Mouse (Mus musculus) kidney, adult 11 months (tissue): ENCODE measurements around the gene Mmachc.
"Not testable (repeated sequence)": the region's sequence is repeated elsewhere in the genome, so short reads cannot be mapped to it uniquely, and the experiment has no call there.

ENCODE experiments used
- DNase-seq: peaks from one replicate; pipeline ENCODE4 v3.0.0; 2022

Mmachc gene

DNA sequence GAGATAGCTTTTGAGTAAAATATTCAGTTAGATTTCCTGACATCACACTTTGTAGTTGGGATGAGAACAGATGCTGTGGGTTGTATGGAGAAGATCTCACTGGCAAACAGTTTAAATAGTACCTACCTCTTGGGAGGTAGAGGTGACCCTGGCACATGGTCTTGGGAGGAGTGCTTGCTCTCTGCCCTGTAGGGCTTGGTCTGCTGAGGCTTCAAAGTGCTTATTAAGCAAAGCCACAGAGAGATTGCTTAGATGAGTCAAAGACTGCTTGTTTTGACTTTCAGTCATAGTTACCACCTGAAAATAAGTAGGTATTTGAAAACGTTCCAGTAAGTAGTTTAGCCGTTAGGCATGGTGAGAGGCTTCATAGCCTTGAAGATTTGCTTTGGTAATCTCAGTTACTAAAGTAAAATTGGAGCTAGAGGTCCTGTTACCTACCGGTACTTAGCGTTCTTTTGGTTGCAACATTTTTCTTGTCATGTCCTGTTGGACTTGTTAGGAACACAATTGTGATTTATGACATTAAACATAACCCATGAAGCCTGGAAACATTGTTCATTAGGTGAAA lies 18.8 kb downstream of the Mmachc start:
- peak; percentile 73 for DNase-seq

DNA sequence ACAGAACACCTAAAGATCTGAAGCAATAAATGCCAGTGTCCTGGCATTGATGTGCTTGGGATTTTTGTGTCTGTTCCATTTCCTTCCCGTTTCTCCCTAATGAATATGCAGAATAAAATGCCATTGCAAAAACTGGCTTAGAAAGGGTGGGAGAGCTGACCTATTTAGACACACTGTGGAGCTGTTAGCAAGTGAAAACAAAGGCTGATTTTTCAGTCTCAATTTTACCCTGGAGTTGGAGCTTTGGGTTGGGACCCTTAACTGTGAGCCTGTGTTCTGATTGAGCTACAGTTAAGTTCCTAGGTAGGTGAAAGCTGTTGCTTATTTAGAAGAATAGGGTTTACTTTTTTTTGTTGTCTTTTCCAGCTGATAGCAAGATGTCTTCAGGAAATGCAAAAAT lies 21.2 kb downstream of the Mmachc start:
- DNase-seq, result no peak

DNA sequence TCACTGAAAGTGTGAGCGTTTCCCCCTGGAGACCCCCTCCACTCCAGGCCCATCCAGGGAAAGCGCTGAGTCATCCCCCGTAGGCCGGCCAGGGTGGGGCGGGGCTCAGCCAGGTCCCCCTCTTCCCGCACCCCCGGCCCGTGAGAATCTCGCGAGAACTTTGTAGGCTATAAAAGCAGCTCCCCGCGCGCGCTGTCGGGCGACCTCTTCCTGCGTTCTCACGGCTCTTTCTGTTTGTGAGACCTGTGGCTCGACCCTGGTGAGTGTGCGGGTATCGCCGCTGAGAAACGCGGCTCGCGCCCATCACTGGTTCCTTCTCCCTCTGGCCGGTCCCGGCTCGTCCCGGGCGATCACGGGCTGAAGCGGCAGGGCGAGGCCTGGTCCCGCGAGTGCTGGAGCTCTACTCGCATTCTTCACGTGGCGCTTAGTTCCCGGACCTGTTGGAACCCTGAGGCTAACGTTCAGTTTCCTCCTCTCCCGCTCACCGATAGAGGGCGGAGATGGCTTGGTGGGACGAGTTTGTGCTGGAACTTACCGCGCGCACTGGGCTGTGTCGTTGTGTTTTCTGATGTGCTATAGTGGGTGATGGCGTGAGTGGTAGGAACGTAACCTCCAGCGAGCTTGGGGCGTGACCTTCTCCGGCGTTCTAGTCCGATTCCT lies 22.7 kb downstream of the Mmachc start, which contains the start of gene Prdx1:
TSS of gene Prdx1 (plus strand) at position 143 of the 660 bp plus-strand sequence.
- DNase-seq, result peak; percentile 93

DNA sequence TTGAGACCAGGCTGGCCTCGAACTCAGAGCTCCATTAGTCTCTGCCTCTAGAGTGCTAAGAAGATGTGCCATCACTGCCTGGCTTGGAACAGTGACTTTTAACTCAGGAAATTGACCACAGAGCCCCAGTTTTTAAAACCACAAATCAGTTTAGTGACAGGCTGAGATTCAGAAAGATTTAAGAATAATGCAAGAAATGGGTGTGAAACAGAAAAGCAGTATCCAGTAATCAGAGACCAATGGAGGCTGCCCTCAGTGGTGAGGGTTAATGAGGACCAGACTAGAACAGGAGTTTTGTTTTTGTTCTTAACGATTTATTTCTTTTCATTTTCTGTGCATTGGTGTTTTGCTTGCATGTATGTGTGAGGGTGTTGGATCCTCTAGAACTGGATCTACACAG lies 23.5 kb downstream of the Mmachc start:
- DNase-seq, result no peak

DNA sequence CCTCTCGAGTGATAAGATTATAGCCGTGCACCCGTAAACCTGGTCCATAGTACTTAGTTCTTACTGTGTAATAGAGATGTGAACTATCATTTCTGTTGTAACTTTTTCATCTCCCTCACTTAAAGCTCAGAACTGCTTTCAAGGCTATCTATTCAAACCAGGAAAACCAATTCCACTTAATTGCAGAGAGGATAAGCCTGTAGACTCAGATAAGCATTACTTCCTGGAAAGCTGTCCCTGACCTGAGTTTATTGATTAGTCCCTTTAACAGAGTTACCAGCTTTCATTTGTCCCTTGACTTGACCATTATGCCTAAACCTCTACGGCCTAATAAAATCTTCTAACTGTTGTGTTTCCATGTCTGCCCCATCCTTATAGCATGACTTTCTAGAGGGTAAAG lies 24.2 kb downstream of the Mmachc start:
- no peak for DNase-seq

DNA sequence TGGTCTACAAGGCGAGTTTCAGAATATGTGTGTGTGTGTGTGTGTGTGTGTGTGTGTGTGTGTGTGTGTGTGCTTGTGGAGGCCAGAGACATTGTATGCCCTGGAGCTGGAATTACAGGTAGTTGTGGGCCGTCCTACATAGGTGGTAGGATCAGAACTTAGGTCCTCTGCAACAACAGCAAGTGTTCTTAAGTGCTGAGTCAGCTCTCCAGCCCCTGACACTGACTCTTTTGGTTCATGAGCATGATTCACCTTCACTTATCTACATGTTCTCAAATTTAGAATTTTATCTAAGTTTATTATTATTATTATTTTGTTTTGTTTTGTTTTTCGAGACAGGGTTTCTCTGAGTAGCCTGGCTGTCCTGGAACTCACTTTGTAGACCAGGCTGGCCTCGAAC lies 27.7 kb downstream of the Mmachc start:
- not testable (repeated sequence) for DNase-seq

DNA sequence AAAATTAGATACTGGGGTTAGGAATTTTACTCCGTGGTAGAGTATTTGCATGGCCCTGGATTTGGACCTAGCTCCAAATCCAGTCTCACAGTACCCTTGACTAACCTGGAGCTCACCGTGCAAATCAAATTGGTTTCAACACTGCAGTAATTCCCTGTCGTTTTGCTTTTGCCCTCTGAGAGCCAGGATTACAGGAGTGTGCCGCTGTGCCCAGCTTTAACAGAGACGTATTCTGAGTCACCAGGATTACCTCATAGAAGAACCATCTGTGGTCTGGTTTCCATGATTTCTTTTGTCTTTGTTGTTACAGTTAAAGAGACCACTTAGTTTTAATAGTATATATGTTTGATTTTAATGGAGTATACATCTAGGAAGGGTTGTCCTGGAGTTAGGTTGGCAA lies 29.1 kb downstream of the Mmachc start:
- DNase-seq, result no peak

DNA sequence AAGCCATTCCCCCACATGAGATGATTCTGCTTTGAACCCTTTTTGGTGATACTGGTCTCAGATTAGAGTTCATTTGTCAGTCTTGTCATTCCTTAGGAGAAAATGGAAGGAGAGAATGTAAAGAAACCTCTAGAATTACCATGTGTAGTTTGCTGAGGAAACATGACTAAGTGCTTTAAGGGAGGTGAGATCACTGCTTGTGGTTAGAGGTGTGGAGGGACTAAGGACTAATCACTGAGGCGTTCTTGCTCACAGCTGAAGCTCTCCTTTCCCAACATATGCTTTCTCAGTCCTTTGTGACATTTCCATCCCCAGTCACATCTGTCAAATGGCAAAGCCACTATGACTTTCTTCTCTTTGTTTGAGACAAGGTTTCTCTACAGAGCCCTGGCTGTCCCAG lies 30.4 kb downstream of the Mmachc start:
- DNase-seq, result no peak

DNA sequence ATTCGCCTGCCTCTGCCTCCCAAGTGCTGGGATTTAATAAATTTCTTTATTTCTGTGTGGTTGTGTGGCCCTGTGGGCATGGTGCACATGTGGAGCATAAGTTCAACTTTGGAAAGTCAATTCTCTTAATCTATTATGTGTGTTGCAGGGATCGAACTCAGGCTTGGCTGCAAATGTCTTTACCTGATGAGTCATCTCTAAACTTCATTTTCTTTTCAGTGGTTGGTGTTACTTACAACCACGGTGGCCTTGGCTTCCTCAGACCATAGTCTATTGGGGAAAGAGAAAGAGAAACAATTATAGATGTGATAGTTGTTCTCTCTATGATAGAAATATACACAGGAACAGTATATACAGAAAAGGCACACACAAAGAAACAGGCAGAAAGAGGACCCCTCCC lies 32.2 kb downstream of the Mmachc start:
- DNase-seq, result no peak

DNA sequence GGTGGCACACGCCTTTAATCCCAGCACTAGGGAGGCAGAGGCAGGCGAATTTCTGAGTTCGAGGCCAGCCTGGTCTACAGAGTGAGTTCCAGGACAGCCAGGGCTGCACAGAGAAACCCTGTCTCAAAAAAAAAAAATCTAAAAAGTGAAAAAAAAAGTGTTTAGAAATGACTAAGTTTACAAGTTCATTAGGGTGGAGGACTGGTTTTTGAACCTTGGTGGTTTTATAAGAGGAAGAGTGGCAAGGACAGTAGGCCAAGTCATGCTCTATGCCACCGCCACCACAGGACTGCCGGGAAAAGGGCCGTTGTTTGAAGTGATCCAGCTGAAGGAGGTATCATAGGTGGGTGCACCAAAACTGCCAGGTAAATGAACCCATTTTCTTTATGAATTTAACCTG lies 33.4 kb downstream of the Mmachc start:
- not testable (repeated sequence) for DNase-seq

DNA sequence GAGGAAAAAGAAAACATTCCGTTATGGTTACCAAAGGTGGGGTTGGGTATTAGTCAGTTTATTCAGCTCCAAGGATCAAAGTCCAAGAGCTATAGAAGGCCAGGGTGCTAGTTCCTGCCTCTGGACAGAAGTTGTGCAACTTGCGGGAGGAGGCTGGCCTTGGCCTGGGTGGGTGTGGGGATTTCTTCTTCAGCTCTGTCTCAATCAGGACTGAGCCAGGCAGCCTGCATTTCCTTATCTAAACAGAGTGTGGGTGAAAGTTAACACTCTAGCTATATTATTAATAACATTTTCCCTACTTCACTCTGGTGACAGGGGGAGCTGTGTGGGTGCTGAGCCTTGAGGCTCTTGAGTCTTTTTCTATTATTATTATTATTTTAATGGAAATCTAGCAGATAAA lies 35.4 kb downstream of the Mmachc start:
- DNase-seq, result peak; percentile 54

DNA sequence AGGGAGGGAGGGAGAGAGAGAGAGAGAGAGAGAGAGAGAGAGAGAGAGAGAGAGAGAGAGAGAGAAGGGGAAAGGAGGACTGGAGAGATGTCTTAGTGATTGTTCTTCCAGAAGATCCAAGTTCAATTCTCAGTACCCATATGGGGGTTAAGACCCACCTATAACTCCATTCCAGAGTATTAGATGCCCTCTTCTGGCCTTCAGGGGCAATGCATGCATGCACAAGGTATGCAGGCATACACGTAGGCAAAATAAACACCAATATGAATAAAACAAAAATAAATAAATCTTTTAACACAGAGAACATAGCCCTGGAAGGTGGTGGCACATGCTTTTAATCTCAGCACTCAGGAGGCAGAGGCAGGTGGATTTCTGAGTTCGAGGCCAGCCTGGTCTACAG lies 38.9 kb downstream of the Mmachc start:
- no peak for DNase-seq

DNA sequence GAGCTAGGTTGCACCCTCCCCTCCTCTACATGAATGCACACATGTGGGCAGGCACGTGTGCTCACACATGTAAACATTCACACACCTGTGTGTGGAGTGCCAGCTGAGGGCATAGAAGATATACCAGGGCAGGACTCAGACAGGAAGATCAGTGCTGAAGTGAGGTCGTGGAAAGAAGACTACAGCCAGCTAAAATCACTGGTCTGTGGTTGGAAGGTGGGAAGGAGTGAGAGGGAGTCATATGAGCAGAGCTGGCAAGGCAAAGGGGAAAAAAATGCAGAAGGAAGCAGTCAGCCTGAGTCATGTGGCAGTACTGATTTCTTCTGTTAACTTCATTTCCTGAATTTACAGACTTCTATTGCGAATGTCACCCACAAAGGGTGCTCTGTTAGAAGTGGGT lies 40.1 kb downstream of the Mmachc start:
- peak; percentile 44 for DNase-seq

DNA sequence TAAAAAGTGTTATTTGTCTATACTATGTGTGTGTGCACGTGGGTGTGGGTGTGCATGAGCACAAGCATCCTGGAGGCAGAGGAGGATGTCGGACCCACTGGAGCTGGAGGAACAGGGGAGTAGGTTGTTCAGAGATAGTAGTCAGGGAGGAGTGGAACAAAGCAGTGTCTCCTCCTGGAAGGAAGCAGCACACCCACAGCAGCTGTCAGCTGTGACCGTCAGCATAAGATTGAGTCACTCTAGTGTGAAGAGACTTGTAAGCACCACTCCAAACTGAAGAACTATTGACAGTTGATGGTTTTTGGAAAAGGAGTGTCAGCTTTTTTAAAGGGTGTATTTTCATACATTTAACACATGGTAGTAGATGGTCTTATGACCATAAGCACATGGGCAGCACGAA lies 41.6 kb downstream of the Mmachc start:
- DNase-seq, result no peak

DNA sequence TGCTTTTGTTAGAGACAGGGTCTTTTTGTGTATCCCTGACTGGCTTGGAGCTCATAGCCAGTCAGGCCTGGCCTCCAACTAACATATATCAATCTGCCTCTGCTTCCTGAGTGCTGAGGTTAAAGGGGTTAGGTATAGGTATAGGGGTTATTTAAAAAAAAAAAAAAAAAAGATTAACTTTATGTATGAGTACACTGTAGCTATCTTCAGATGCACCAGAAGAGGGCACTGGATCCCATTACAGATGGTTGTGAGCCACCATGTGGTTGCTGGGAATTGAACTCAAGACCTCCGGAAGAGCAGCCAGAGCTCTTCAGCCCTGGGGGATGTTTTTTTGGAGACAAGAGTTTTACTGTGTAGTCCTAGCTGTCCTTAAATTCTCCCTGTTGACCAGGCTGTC lies 46.2 kb downstream of the Mmachc start:
- DNase-seq, result no peak

DNA sequence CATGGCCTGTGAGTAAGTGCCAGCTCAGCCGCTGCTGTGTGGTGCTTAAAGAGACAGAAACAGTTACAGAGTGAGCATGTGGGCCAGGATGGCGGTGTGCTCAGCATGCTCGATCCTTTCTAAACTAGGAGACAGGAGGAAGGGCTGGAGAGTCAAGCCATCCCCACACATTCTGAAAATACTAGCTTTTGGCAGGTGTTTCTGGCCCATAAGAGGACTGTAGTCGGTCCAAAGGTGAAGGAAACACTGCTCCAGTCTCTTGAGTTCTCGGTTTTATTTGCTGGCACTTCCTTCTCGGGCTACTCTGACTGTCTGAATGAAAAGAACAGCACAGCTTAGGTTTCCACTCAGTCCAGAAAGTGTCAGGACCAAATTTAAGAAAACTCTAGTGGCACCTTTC lies 47.4 kb downstream of the Mmachc start:
- peak; percentile 55 for DNase-seq

DNA sequence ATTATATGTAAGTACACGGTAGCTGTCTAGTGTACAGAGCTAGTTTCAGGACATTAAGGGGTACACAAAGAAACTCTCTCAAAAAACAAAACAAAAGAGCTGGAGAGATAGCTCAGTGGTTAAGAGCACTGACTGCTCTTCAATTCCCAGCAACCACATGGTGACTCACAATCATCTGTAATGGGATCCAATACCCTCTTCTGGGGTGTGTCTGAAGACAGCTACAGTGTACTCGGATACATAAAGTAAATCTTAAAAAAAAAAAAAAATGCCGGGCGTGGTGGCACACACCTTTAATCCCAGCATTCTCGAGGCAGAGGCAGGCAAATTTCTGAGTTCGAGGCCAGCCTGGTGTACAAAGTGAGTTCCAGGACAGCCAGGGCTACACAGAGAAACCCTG lies 48.3 kb downstream of the Mmachc start:
- DNase-seq, result not testable (repeated sequence)

DNA sequence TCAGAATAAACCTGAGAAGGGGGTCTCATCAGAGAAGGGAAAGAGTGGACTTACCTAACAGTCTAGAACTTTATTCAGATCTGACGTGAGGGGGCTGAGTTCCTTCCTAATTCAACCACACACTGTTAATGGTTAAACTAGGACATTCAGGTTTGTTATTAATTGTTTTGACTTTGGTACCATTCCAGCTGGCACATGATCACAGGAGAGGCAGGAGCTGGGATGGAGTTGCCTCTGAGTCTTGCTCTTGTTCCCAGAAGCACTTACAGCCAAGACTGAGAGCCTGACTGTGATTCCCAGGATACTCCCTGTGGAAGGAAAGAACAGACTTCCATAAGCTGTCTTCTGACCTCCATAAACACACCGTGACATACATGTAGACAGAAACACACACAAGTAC lies 48.7 kb downstream of the Mmachc start:
- DNase-seq, result peak; percentile 76

DNA sequence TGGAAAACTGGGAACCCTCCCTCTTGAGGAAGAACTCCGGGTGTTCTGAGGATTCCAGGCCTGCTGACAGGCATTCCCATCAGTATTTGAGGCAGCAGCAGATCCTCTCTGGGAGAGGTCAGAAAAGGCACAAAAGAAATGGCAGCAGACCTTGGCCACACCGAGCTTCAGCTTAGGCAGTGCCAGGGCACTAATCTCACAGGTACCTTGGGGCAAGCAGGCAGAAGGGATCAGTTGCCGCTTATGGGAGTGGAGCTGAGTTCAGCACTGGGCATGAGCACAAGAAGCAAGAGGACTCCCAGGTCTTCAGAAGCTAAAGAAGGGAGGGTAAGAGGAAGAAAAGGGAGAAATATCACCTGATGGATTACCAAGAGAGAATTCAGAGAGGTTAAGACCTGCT lies 50.2 kb downstream of the Mmachc start:
- peak; percentile 31 for DNase-seq

DNA sequence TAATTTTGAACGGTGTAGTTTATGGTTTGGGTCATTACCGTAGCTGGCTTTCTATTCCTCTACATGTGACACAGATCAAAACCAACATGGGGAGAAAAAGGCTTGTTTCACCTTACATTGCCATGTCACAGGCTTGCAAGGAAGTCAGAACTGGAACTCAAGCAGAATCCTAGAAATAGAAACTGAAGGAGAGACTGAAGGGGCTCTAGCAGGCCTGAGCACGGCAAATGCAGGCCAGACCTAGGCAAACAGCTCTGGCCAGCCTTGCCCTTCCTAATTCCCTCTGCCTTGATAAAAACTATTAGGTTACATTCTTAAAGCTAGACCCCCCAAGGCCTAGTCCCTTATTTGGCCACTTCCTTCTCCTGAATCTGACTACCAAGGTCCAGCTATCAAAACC lies 52.5 kb downstream of the Mmachc start:
- DNase-seq, result no peak

DNA sequence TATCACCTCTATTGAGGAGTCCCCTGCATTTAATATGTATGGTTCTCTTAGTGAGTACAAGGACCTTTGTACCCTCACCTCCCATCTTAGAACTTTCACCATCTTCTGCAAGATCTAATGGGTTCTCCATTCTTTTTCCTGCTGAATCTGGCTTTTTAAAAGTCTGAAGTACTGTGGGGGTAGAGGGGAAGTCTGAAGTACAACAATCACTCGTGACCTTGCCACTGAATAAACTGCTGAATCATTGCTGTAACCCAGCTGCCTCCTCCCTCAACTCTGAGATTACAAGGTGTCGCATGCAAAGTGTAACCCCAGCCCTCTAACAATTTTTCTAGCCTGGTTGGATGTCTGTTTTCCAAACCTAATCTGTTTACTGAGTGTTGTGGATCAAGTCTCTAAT lies 53.1 kb downstream of the Mmachc start:
- DNase-seq, result peak; percentile 76

DNA sequence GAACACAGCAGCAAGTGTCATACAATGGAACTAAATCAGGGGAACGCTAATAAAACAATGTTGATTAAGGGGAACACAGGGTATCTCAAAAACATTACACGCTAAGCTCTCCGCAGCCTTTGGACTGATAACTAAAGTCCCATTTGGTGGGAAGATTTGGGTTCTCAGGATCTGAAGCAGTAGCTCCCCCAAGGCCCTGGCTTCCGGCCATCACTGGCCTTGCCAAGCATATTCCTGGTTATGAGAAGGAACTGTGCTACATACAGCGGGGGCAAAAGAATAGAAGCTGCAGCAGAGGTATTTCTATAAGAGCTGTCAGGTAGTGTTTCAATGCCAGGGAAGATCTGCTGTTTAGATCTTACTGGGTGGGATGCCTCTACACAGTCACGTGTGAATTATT lies 55.0 kb downstream of the Mmachc start:
- DNase-seq, result peak; percentile 64
